Mouse (Mus musculus) embryonic facial prominence, embryonic 10.5 days (tissue): ENCODE data around the gene Mapk7. TPM values are rescaled to one million over a fixed set of nuclear protein-coding genes. Genes with fewer than 3 reads are reported as not detected.

Experiments
- DNase-seq: peaks from one replicate; pipeline ENCODE4 v3.0.0-alpha.2; 2017; ENCODE audit warnings: low spot score
- H3K27ac ChIP-seq: fragments of 300-500 bp; sonication (generic); replicated peaks from 2 replicates; pipeline ENCODE4 v1.5.1; 2016; ENCODE audit warnings: mild to moderate bottlenecking
- H3K27me3 ChIP-seq: fragments of 300-500 bp; sonication (generic); replicated peaks from 2 replicates; pipeline ENCODE4 v1.6.1; 2016; ENCODE audit warnings: low read depth, mild to moderate bottlenecking; ENCODE audit not compliant: poor library complexity, severe bottlenecking
- H3K36me3 ChIP-seq: fragments of 300-500 bp; sonication (generic); replicated peaks from 2 replicates; pipeline ENCODE4 v1.6.1; 2016; ENCODE audit warnings: mild to moderate bottlenecking, moderate library complexity
- H3K4me1 ChIP-seq: fragments of 300-500 bp; sonication (generic); 2 replicates; pipeline ENCODE4 v1.6.1; 2016
- H3K4me3 ChIP-seq: fragments of 300-500 bp; sonication (generic); 2 replicates; pipeline ENCODE4 v1.5.1; 2016; ENCODE audit warnings: mild to moderate bottlenecking, moderate library complexity
- H3K9me3 ChIP-seq: fragments of 300-500 bp; sonication (generic); 2 replicates; pipeline ENCODE4 v1.6.1; 2016; ENCODE audit warnings: mild to moderate bottlenecking
- WGBS: fragments of 180-500 bp; shearing (Covaris S2); methylation state at CpG from one replicate; pipeline ENCODE4 v1.1.7; 2016; 5-methylcytosine and 5-hydroxymethylcytosine counted together
- polyA plus RNA-seq: library from polyadenylated mRNA; unstranded; fragments of >200 nt; fragmentation: Nextera tagmentation; extraction: Ambion mirVana; gene quantifications from 2 replicates; pipeline ENCODE4 v1.2.1, GENCODE M21; 2016

The Mapk7 gene
- polyA plus RNA-seq, 1 experiment from 2014 or later = 97.4 TPM

GRCm38 (mm10) chr11:61487936-61488335 lies 6.3 kb downstream of the Mapk7 start:
- H3K4me1 ChIP-seq = peaks cover 84% of the 10 kb centered on the region
- H3K4me3 ChIP-seq = no peak overlapping the region
- 91% methylated on average over 7 of the region's 7 CpGs for WGBS
- H3K36me3 ChIP-seq = peaks cover 67% of the 10 kb centered on the region
- H3K9me3 ChIP-seq = 0 out of 2 replicates have a peak, but pooled peaks cover 3% of the 10 kb centered on the region
- H3K27me3 ChIP-seq = no peaks in the 10 kb centered on the region
- DNase-seq = no peak
- no peak overlapping the region for H3K27ac ChIP-seq

- WGBS = 81% methylated on average over 2 of the region's 2 CpGs
- Histone ChIP-seq H3K36me3 (peaks cover 62% of the 10 kb centered on the region), H3K27ac (peak overlapping the region; percentile 97), H3K9me3 (0 out of 2 replicates have a peak, but pooled peaks cover 3% of the 10 kb centered on the region), H3K4me3 (peak overlapping the region; percentile 64), H3K4me1 (peaks cover 82% of the 10 kb centered on the region), H3K27me3 (no peaks in the 10 kb centered on the region)
- no peak for DNase-seq
Observed at GRCm38 (mm10) chr11:61487401-61487800, 6.8 kb downstream of the Mapk7 start.

- DNase-seq = no peak
- Histone ChIP-seq H3K27me3 (no peaks in the 10 kb centered on the region), H3K4me3 (peak overlapping the region; percentile 64), H3K4me1 (peaks cover 88% of the 10 kb centered on the region), H3K9me3 (no peaks in the 10 kb centered on the region), H3K36me3 (peaks cover 54% of the 10 kb centered on the region), H3K27ac (peak overlapping the region; percentile 97)
- 91% methylated on average over 14 of the region's 14 CpGs for WGBS
Observed at GRCm38 (mm10) chr11:61486458-61487219, 7.6 kb downstream of the Mapk7 start.

GRCm38 (mm10) chr11:61485541-61486457 lies 8.4 kb downstream of the Mapk7 start:
- no peaks in the 10 kb centered on the region for H3K27me3 ChIP-seq
- peaks cover 46% of the 10 kb centered on the region for H3K36me3 ChIP-seq
- H3K27ac ChIP-seq = peak overlapping the region; percentile 97
- H3K4me1 ChIP-seq = peaks cover 88% of the 10 kb centered on the region
- WGBS = 43% methylated on average over 22 of the region's 22 CpGs
- peak overlapping the region; percentile 64 for H3K4me3 ChIP-seq
- no peaks in the 10 kb centered on the region for H3K9me3 ChIP-seq
- DNase-seq = no peak

- DNase-seq = peak; percentile 95
- WGBS = 3% methylated on average over 20 of the region's 20 CpGs
- Histone ChIP-seq H3K9me3 (no peaks in the 10 kb centered on the region), H3K27me3 (no peaks in the 10 kb centered on the region), H3K4me1 (peaks cover 83% of the 10 kb centered on the region), H3K4me3 (peak within 1 kb of the TSS; percentile 64), H3K36me3 (peaks cover 36% of the 10 kb centered on the region), H3K27ac (peak within 1 kb of the TSS; percentile 97)
Observed at GRCm38 (mm10) chr11:61484613-61485540, 9.3 kb downstream of the Mapk7 start, which contains the start of gene Mfap4. Gene Mfap4 (plus strand): TSS chr11:61485431.

- DNase-seq = no peak
- Histone ChIP-seq H3K27me3 (no peaks in the 10 kb centered on the region), H3K4me3 (peak overlapping the region; percentile 64), H3K4me1 (peaks cover 78% of the 10 kb centered on the region), H3K9me3 (no peaks in the 10 kb centered on the region), H3K27ac (peak overlapping the region; percentile 97), H3K36me3 (peaks cover 30% of the 10 kb centered on the region)
- WGBS = 9% methylated on average over 10 of the region's 10 CpGs
Observed at GRCm38 (mm10) chr11:61484256-61484612, 10.0 kb downstream of the Mapk7 start.

GRCm38 (mm10) chr11:61483226-61483845 lies 10.9 kb downstream of the Mapk7 start:
- Histone ChIP-seq H3K27me3 (no peaks in the 10 kb centered on the region), H3K4me1 (peaks cover 77% of the 10 kb centered on the region), H3K4me3 (peak overlapping the region; percentile 18; the same call in 1 of the 2 replicates), H3K27ac (peak overlapping the region; percentile 97), H3K36me3 (peaks cover 21% of the 10 kb centered on the region), H3K9me3 (no peaks in the 10 kb centered on the region)
- peak; percentile 75 for DNase-seq
- 36% methylated on average over 13 of the region's 13 CpGs for WGBS

- H3K9me3 ChIP-seq = no peaks in the 10 kb centered on the region
- whole genome bisulfite sequencing = 53% methylated on average over 9 of the region's 9 CpGs
- 0 out of 2 replicates have a peak overlapping the region, but pooled peaks have one; percentile 13 for H3K4me3 ChIP-seq
- peak; percentile 58 for DNase-seq
- peaks cover 76% of the 10 kb centered on the region for H3K4me1 ChIP-seq
- H3K36me3 ChIP-seq = peaks cover 2% of the 10 kb centered on the region; the same call in 1 of the 2 replicates
- H3K27ac ChIP-seq = peak overlapping the region; percentile 84
- H3K27me3 ChIP-seq = no peaks in the 10 kb centered on the region
Observed at GRCm38 (mm10) chr11:61481239-61482090, 12.7 kb downstream of the Mapk7 start.

- Histone ChIP-seq H3K4me3 (no peak overlapping the region), H3K36me3 (no peaks in the 10 kb centered on the region), H3K4me1 (peaks cover 49% of the 10 kb centered on the region), H3K27ac (no peak overlapping the region), H3K9me3 (no peaks in the 10 kb centered on the region), H3K27me3 (no peaks in the 10 kb centered on the region)
- WGBS = 84% methylated on average over 4 of the region's 4 CpGs
- DNase-seq = no peak
Observed at GRCm38 (mm10) chr11:61478788-61479187, 15.4 kb downstream of the Mapk7 start.

GRCm38 (mm10) chr11:61477566-61478508 lies 16.4 kb downstream of the Mapk7 start:
- no peaks in the 10 kb centered on the region for H3K9me3 ChIP-seq
- no peak for DNase-seq
- peak overlapping the region; percentile 69 for H3K27ac ChIP-seq
- peaks cover 47% of the 10 kb centered on the region for H3K4me1 ChIP-seq
- no peaks in the 10 kb centered on the region for H3K27me3 ChIP-seq
- no peaks in the 10 kb centered on the region for H3K36me3 ChIP-seq
- peak overlapping the region; percentile 23; the same call in 1 of the 2 replicates for H3K4me3 ChIP-seq
- WGBS = 65% methylated on average over 17 of the region's 17 CpGs
